Mouse (Mus musculus) small intestine, adult 10 weeks (tissue): ENCODE results near the gene Osbpl7. TPM values are rescaled to one million over a fixed set of nuclear protein-coding genes. Genes with fewer than 3 reads are reported as not detected.

ENCODE experiments used
- polyA plus RNA-seq: library from polyadenylated mRNA; stranded (reverse); fragments of 350-450 nt; fragmentation: Illumina TruSeq; extraction: RNeasy Lipid Tissue Mini Kit (QIAGEN cat#74804); gene quantifications from one replicate; pipeline ENCODE4 v1.2.3, GENCODE M21; 2014; ENCODE audit warnings: low replicate concordance

Gene Osbpl7
- 0.33 TPM for polyA plus RNA-seq

DNA sequence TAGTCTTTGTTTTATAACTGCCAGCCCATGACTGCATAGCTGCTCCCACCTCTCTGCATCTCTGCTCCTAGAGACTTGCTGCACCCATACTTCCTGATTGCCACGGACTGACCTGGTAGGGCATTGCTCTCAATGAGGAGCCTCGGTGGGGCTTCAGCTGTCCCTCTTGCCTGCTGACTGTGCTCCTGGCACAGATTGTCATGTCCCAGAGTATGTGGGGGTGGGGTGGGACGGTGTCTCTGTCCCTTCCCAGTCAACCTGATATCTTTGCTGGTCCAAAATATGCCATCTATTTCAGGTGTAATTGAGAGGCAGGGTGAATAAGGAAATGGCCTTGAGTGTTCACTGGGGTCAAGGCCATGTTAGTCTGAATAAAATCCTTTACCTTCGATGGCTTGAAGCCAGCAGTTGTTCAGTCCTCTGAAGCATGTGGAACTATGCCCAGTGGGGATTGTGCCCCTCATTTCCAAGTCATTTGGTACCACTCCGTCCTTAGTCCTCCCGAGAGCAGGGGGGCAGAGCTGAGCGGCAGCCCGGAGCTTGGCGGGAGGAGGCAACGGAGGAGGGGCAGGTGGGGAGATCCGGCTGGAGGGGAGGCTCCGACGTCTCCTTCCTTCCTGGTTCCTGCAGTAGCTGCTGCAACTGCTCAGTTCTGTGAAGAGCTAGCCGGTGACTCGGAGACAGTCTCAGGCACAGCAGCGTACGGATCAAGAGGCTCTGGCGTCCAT lies at the start of gene Osbpl7:
TSS of gene Osbpl7 (plus strand) at position 413 of the 728 bp plus-strand sequence.

GRCm38 (mm10) chr11:97013121-97013670 lies 37.2 kb upstream of the Osbpl7 start, which contains the start of gene Sp6:
Sp6 (plus strand) TSS chr11:97013394.

DNA sequence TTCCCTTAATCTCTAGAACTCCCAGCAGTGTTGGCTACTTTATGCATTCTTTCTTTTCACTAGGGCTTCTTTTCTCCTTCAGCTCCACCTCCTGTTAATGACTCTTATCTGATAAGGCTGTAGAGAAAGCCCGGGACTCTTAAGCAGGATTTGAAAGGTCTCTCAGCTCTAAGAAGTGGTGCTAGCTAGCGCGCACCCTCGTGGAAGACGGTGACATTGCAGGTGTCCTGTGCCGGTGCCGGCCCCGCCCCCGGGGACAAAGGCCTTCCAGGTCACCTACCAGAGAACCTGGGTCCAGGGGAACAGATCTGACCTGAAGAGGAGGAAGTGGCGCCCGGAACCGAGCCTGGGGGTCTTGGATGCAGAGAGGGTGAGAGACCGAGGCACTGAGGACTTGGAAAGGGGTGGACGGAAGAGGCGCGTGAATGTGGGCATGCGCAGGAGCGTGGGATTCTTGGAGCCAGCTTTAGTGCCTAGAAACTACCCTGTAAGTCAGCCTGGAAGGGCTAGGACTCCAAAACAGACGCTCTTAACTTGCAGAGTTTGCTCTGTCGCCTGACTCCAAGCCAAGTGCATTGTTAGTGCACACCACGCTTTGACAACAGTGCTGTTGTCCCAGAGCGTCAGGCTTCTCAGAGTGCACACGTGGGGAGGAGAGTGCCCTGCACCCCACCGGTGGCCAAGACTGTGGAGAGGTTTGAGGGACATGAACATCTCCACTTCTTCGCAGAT lies 20.6 kb upstream of the Osbpl7 start, which contains the start of gene Scrn2:
TSS of gene Scrn2 (plus strand) at position 253 of the 732 bp plus-strand sequence.

GRCm38 (mm10) chr11:97041022-97041899 lies 9.2 kb upstream of the Osbpl7 start, which contains the start of the genes Lrrc46 and Mrpl10:
Lrrc46 (minus strand) TSS chr11:97041407.
Mrpl10 (plus strand) TSS chr11:97041560.

GRCm38 (mm10) chr11:97114671-97115601 lies 64.5 kb downstream of the Osbpl7 start, which contains the start of gene Tbx21:
Tbx21 (minus strand) TSS chr11:97115331.

Other genes starting within 250 kb of the Osbpl7 start
- gene Nfe2l1, start 220.7 kb upstream of the Osbpl7 start, polyA plus RNA-seq: 9.8 TPM
- 0.63 TPM for gene Copz2, start 200.8 kb upstream of the Osbpl7 start, polyA plus RNA-seq
- gene Cdk5rap3, start 134.1 kb upstream of the Osbpl7 start, polyA plus RNA-seq: 13.2 TPM
- gene Prr15l, start 122.5 kb upstream of the Osbpl7 start, polyA plus RNA-seq: 20.3 TPM
- 9.4 TPM for gene Pnpo, start 106.6 kb upstream of the Osbpl7 start, polyA plus RNA-seq
- 3.3 TPM for gene Sp2, start 67.7 kb upstream of the Osbpl7 start, polyA plus RNA-seq
- gene Sp6, start 37.2 kb upstream of the Osbpl7 start, polyA plus RNA-seq: 0.19 TPM
- gene Scrn2, start 20.7 kb upstream of the Osbpl7 start, polyA plus RNA-seq: not detected
- not detected for gene Lrrc46, start 9.2 kb upstream of the Osbpl7 start, polyA plus RNA-seq
- gene Mrpl10, start 9.1 kb upstream of the Osbpl7 start, polyA plus RNA-seq: 5.5 TPM
- not detected for gene Tbx21, start 64.7 kb downstream of the Osbpl7 start, polyA plus RNA-seq
- not detected for gene Tbkbp1, start 100.9 kb downstream of the Osbpl7 start, polyA plus RNA-seq
- 82.0 TPM for gene Kpnb1, start 137.3 kb downstream of the Osbpl7 start, polyA plus RNA-seq
- gene Npepps, start 230.0 kb downstream of the Osbpl7 start, polyA plus RNA-seq: 143 TPM